Mouse (Mus musculus): Measurements from ENCODE around the gene Bnc2.

- TF ChIP-seq CTCF (IDR thresholded peaks at IDR 0.05; ENCODE audit: low read depth) (no peak), EP300 (IDR thresholded peaks at IDR 0.05; ENCODE audit: low read depth) (no peak)
Measured at GRCm38 (mm10) chr4:84349536-84349935, 325.5 kb downstream of the Bnc2 start.
